Mouse (Mus musculus) retina, embryonic 14.5 days (tissue): ENCODE results near the gene Auts2.

Experiments used
- DNase-seq: peaks from one replicate; pipeline ENCODE4 v3.0.0-alpha.2; 2015; ENCODE audit warnings: low spot score

Gene Auts2

GRCm38 (mm10) chr5:132498896-132499295, 44.2 kb downstream of the Auts2 start:
- DNase-seq = no peak

GRCm38 (mm10) chr5:132498045-132498444, 45.1 kb downstream of the Auts2 start:
- DNase-seq = no peak

GRCm38 (mm10) chr5:132492793-132493192, 50.4 kb downstream of the Auts2 start:
- no peak for DNase-seq

GRCm38 (mm10) chr5:132492040-132492439, 51.1 kb downstream of the Auts2 start:
- no peak for DNase-seq

- DNase-seq = no peak
Measured at GRCm38 (mm10) chr5:132491508-132491907, 51.6 kb downstream of the Auts2 start.

- no peak for DNase-seq
Measured at GRCm38 (mm10) chr5:132490326-132490725, 52.8 kb downstream of the Auts2 start.

- DNase-seq = no peak
Measured at GRCm38 (mm10) chr5:132489736-132490313, 53.3 kb downstream of the Auts2 start.

GRCm38 (mm10) chr5:132486831-132487230, 56.3 kb downstream of the Auts2 start:
- DNase-seq = peak; percentile 40

GRCm38 (mm10) chr5:132485994-132486393, 57.1 kb downstream of the Auts2 start:
- DNase-seq = no peak

- DNase-seq = no peak
Measured at GRCm38 (mm10) chr5:132485448-132485847, 57.7 kb downstream of the Auts2 start.

- DNase-seq = peak; percentile 41
Measured at GRCm38 (mm10) chr5:132481476-132481875, 61.7 kb downstream of the Auts2 start.

GRCm38 (mm10) chr5:132480461-132480860, 62.7 kb downstream of the Auts2 start:
- no peak for DNase-seq

GRCm38 (mm10) chr5:132479227-132479857, 63.8 kb downstream of the Auts2 start:
- no peak for DNase-seq

GRCm38 (mm10) chr5:132477533-132477932, 65.6 kb downstream of the Auts2 start:
- DNase-seq = no peak

- no peak for DNase-seq
Measured at GRCm38 (mm10) chr5:132472905-132473321, 70.2 kb downstream of the Auts2 start.

GRCm38 (mm10) chr5:132472184-132472829, 70.8 kb downstream of the Auts2 start:
- DNase-seq = no peak

GRCm38 (mm10) chr5:132467364-132467743, 75.8 kb downstream of the Auts2 start:
- no peak for DNase-seq

- no peak for DNase-seq
Measured at GRCm38 (mm10) chr5:132466427-132467363, 76.4 kb downstream of the Auts2 start.

GRCm38 (mm10) chr5:132462560-132462959, 80.6 kb downstream of the Auts2 start:
- DNase-seq = no peak

- DNase-seq = no peak
Measured at GRCm38 (mm10) chr5:132458498-132458897, 84.6 kb downstream of the Auts2 start.

GRCm38 (mm10) chr5:132452381-132452780, 90.8 kb downstream of the Auts2 start:
- DNase-seq = no peak

GRCm38 (mm10) chr5:132450071-132450470, 93.1 kb downstream of the Auts2 start:
- DNase-seq = no peak
